Mouse (Mus musculus): ENCODE data around the gene Hsd17b6. TPM values are rescaled to one million over a fixed set of nuclear protein-coding genes. Genes with fewer than 3 reads are reported as not detected.

Hsd17b6 gene
- polyA plus RNA-seq, 1 experiment from 2014 or later = not detected

GRCm38 (mm10) chr10:127964004-127964403 lies 43.4 kb downstream of the Hsd17b6 start:
- Histone ChIP-seq H3K27ac (ENCODE audit: low read depth, low read length) (no peak overlapping the region), H3K27me3 (replicated peaks; ENCODE audit: control insufficient read depth, insufficient read depth, low read length) (no peaks in the 10 kb centered on the region), H3K4me1 (replicated peaks; ENCODE audit: control insufficient read depth, insufficient read depth, low read length) (no peaks in the 10 kb centered on the region), H3K4me3 (ENCODE audit: low read depth, low read length) (no peak overlapping the region), H3K36me3 (ENCODE audit: control insufficient read depth, insufficient read depth, low read length) (no peaks in the 10 kb centered on the region), H3K9ac (ENCODE audit: low read depth, low read length) (no peak overlapping the region), H3K9me3 (ENCODE audit: control insufficient read depth, low read length) (no peaks in the 10 kb centered on the region), H3K4me2 (no peak overlapping the region)
- no peak for ATAC-seq (replicated peaks; ENCODE audit: low FRiP score)
- 48% methylated on average over 3 of the region's 3 CpGs for WGBS
- DNase-seq (ENCODE audit: low spot score) = no peak

DNA sequence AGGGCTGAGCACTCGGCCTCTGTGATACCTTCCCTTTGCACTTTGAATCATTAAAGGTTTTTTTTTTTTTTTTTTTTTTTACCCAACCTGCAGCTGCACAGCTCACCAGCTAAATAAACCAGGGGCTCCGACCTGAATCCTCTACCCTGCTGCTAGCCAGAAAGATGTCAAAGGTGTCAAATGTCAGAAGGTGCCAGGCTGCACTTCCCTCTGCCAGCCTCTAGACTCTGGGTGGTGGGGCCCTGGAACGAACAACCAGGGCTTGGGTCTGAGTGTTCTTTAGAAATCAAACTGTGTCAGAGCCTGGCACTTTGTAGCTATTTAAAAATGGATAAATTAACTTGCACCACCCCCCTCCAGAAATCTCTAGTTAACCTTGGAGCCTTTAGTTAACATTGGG lies 45.0 kb downstream of the Hsd17b6 start:
- H3K4me3 ChIP-seq (ENCODE audit: low read depth, low read length) = no peak overlapping the region
- no peaks in the 10 kb centered on the region for H3K27me3 ChIP-seq (replicated peaks; ENCODE audit: control insufficient read depth, insufficient read depth, low read length)
- no peaks in the 10 kb centered on the region for H3K4me1 ChIP-seq (replicated peaks; ENCODE audit: control insufficient read depth, insufficient read depth, low read length)
- H3K9me3 ChIP-seq (ENCODE audit: control insufficient read depth, low read length) = no peaks in the 10 kb centered on the region
- H3K4me2 ChIP-seq = no peak overlapping the region
- no peak for DNase-seq (ENCODE audit: low spot score)
- no peaks in the 10 kb centered on the region for H3K36me3 ChIP-seq (ENCODE audit: control insufficient read depth, insufficient read depth, low read length)
- no peak for ATAC-seq (replicated peaks; ENCODE audit: low FRiP score)
- no peak overlapping the region for H3K27ac ChIP-seq (ENCODE audit: low read depth, low read length)
- no peak overlapping the region for H3K9ac ChIP-seq (ENCODE audit: low read depth, low read length)
- 77% methylated on average over 3 of the region's 3 CpGs for WGBS

- no peaks in the 10 kb centered on the region for H3K36me3 ChIP-seq (ENCODE audit: control insufficient read depth, insufficient read depth, low read length)
- no peak overlapping the region for H3K4me2 ChIP-seq
- H3K9me3 ChIP-seq (ENCODE audit: control insufficient read depth, low read length) = no peaks in the 10 kb centered on the region
- ATAC-seq (replicated peaks; ENCODE audit: low FRiP score) = no peak
- WGBS = 88% methylated on average over 7 of the region's 7 CpGs
- no peak overlapping the region for H3K4me3 ChIP-seq (ENCODE audit: low read depth, low read length)
- H3K27ac ChIP-seq (ENCODE audit: low read depth, low read length) = no peak overlapping the region
- no peak for DNase-seq (ENCODE audit: low spot score)
- H3K27me3 ChIP-seq (replicated peaks; ENCODE audit: control insufficient read depth, insufficient read depth, low read length) = no peaks in the 10 kb centered on the region
- no peaks in the 10 kb centered on the region for H3K4me1 ChIP-seq (replicated peaks; ENCODE audit: control insufficient read depth, insufficient read depth, low read length)
- H3K9ac ChIP-seq (ENCODE audit: low read depth, low read length) = no peak overlapping the region
Observed at GRCm38 (mm10) chr10:127959161-127959679, 48.2 kb downstream of the Hsd17b6 start.

DNA sequence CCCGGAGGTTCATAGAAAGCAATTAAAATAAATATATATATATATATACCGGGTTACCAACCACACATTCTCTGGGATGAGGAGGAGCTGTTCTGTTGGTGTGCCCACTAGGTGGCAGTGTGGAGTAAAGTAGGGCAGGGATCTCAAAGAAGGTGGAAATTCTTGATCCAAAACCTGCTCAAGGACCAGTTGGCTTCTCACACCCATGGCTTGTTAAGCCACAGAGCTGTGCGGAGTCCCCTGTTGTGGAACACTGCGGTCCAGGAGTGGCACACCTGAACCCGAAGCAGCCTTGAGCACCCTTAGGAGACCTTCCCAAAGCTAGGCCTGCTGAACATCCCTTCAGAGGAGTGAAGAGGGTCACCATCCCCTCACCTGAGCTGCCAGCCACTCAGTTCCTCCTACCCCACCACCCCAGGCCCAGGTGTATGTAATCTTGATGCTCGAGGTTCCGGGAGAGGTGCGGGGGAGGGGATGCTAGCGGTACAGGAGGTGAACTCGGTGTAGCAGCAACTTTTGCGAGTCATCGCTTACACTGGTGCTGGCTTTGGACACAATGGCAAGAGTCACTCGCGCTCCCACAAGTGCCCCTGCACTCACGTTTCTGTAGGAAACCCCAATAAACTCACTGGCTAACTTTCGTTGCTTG lies 51.1 kb downstream of the Hsd17b6 start:
- Histone ChIP-seq H3K4me1 (replicated peaks; ENCODE audit: control insufficient read depth, insufficient read depth, low read length) (no peaks in the 10 kb centered on the region), H3K4me3 (ENCODE audit: low read depth, low read length) (no peak overlapping the region), H3K27ac (ENCODE audit: low read depth, low read length) (no peak overlapping the region), H3K9me3 (ENCODE audit: control insufficient read depth, low read length) (no peaks in the 10 kb centered on the region), H3K27me3 (replicated peaks; ENCODE audit: control insufficient read depth, insufficient read depth, low read length) (no peaks in the 10 kb centered on the region), H3K9ac (ENCODE audit: low read depth, low read length) (no peak overlapping the region), H3K36me3 (ENCODE audit: control insufficient read depth, insufficient read depth, low read length) (no peaks in the 10 kb centered on the region), H3K4me2 (no peak overlapping the region)
- DNase-seq (ENCODE audit: low spot score) (peak; percentile 54), ATAC-seq (replicated peaks; ENCODE audit: low FRiP score) (no peak)
- 50% methylated on average over 16 of the region's 16 CpGs for WGBS

- no peak overlapping the region for H3K4me3 ChIP-seq (ENCODE audit: low read depth, low read length)
- no peaks in the 10 kb centered on the region for H3K27me3 ChIP-seq (replicated peaks; ENCODE audit: control insufficient read depth, insufficient read depth, low read length)
- no peak overlapping the region for H3K27ac ChIP-seq (ENCODE audit: low read depth, low read length)
- WGBS = 66% methylated on average over 4 of the region's 4 CpGs
- no peak overlapping the region for H3K9ac ChIP-seq (ENCODE audit: low read depth, low read length)
- H3K4me1 ChIP-seq (replicated peaks; ENCODE audit: control insufficient read depth, insufficient read depth, low read length) = no peaks in the 10 kb centered on the region
- ATAC-seq (replicated peaks; ENCODE audit: low FRiP score) = no peak
- no peaks in the 10 kb centered on the region for H3K9me3 ChIP-seq (ENCODE audit: control insufficient read depth, low read length)
- H3K36me3 ChIP-seq (ENCODE audit: control insufficient read depth, insufficient read depth, low read length) = no peaks in the 10 kb centered on the region
- no peak for DNase-seq (ENCODE audit: low spot score)
- no peak overlapping the region for H3K4me2 ChIP-seq
Observed at GRCm38 (mm10) chr10:127955034-127955433, 52.4 kb downstream of the Hsd17b6 start.

DNA sequence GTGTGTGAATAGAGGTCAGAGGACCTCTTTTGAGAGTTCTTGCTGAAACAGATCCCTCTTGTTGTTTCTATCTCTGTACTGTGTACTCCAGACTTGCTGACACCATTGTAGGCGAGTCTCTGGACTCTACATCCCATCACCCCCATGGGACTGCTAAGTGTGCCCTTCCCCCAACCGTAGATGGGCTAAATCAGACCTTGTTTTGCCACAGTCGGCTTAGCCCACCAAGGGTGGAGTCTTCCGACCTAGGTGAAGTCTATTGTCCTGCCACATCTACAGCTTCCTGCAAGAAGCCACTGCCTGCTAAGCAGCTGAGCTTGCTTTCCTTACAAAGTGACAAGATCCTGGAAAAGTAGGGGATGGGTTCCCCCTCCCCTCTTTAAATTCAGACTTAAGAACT lies 55.6 kb downstream of the Hsd17b6 start:
- WGBS = 70% methylated on average over 4 of the region's 4 CpGs
- Histone ChIP-seq H3K4me3 (ENCODE audit: low read depth, low read length) (no peak overlapping the region), H3K27ac (ENCODE audit: low read depth, low read length) (no peak overlapping the region), H3K36me3 (ENCODE audit: control insufficient read depth, insufficient read depth, low read length) (no peaks in the 10 kb centered on the region), H3K9ac (ENCODE audit: low read depth, low read length) (no peak overlapping the region), H3K9me3 (ENCODE audit: control insufficient read depth, low read length) (no peaks in the 10 kb centered on the region), H3K4me2 (no peak overlapping the region), H3K4me1 (replicated peaks; ENCODE audit: control insufficient read depth, insufficient read depth, low read length) (no peaks in the 10 kb centered on the region), H3K27me3 (replicated peaks; ENCODE audit: control insufficient read depth, insufficient read depth, low read length) (no peaks in the 10 kb centered on the region)
- DNase-seq (ENCODE audit: low spot score) (no peak), ATAC-seq (replicated peaks; ENCODE audit: low FRiP score) (no peak)

GRCm38 (mm10) chr10:127951390-127951789 lies 56.0 kb downstream of the Hsd17b6 start:
- H3K27ac ChIP-seq (ENCODE audit: low read depth, low read length) = no peak overlapping the region
- H3K9me3 ChIP-seq (ENCODE audit: control insufficient read depth, low read length) = no peaks in the 10 kb centered on the region
- no peak overlapping the region for H3K4me3 ChIP-seq (ENCODE audit: low read depth, low read length)
- H3K4me2 ChIP-seq = no peak overlapping the region
- no peaks in the 10 kb centered on the region for H3K27me3 ChIP-seq (replicated peaks; ENCODE audit: control insufficient read depth, insufficient read depth, low read length)
- 83% methylated on average over 9 of the region's 9 CpGs for WGBS
- H3K9ac ChIP-seq (ENCODE audit: low read depth, low read length) = no peak overlapping the region
- no peak for ATAC-seq (replicated peaks; ENCODE audit: low FRiP score)
- H3K4me1 ChIP-seq (replicated peaks; ENCODE audit: control insufficient read depth, insufficient read depth, low read length) = no peaks in the 10 kb centered on the region
- DNase-seq (ENCODE audit: low spot score) = no peak
- H3K36me3 ChIP-seq (ENCODE audit: control insufficient read depth, insufficient read depth, low read length) = no peaks in the 10 kb centered on the region

- no peak overlapping the region for H3K27ac ChIP-seq (ENCODE audit: low read depth, low read length)
- no peaks in the 10 kb centered on the region for H3K4me1 ChIP-seq (replicated peaks; ENCODE audit: control insufficient read depth, insufficient read depth, low read length)
- no peak overlapping the region for H3K4me3 ChIP-seq (ENCODE audit: low read depth, low read length)
- DNase-seq (ENCODE audit: low spot score) (no peak), ATAC-seq (replicated peaks; ENCODE audit: low FRiP score) (no peak)
- no peak overlapping the region for H3K9ac ChIP-seq (ENCODE audit: low read depth, low read length)
- H3K36me3 ChIP-seq (ENCODE audit: control insufficient read depth, insufficient read depth, low read length) = no peaks in the 10 kb centered on the region
- WGBS = 75% methylated on average over 4 of the region's 4 CpGs
- H3K9me3 ChIP-seq (ENCODE audit: control insufficient read depth, low read length) = no peaks in the 10 kb centered on the region
- H3K27me3 ChIP-seq (replicated peaks; ENCODE audit: control insufficient read depth, insufficient read depth, low read length) = no peaks in the 10 kb centered on the region
- no peak overlapping the region for H3K4me2 ChIP-seq
Observed at GRCm38 (mm10) chr10:127949596-127950130, 57.7 kb downstream of the Hsd17b6 start.

DNA sequence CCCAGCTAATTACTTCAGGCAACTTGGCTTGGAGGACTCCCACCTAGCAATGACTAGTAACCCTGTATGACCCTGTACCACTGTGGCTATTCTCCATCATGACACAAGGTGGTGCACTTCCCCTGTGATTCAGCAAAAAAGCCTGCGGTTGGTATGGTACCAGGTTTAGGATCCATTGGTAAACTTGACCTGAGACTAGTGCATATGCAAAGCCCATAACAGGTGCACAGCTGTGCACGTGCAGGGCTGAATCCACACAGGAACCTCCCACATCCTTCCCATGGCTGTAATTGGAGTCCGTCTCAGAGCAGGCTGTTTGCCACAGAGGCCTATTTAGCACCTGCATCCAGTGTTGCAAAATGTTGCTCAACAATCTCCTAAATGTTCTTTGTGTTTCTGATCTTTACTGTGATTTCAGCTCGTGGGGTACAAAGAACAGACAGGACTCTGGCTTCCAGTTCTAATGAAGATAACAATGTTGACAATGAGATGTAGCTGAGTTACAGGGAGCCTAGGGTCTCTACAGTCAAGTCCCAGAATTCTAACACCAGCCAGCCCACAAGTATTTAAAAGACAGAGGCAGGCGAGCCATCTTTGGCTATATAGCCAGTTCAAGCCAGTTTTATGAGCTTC lies 61.9 kb downstream of the Hsd17b6 start:
- H3K27ac ChIP-seq (ENCODE audit: low read depth, low read length) = no peak overlapping the region
- peak; percentile 58 for DNase-seq (ENCODE audit: low spot score)
- WGBS = 47% methylated on average over 5 of the region's 5 CpGs
- ATAC-seq (replicated peaks; ENCODE audit: low FRiP score) = peak; percentile 66
- no peaks in the 10 kb centered on the region for H3K9me3 ChIP-seq (ENCODE audit: control insufficient read depth, low read length)
- no peak overlapping the region for H3K9ac ChIP-seq (ENCODE audit: low read depth, low read length)
- H3K4me3 ChIP-seq (ENCODE audit: low read depth, low read length) = no peak overlapping the region
- no peak overlapping the region for H3K4me2 ChIP-seq
- no peaks in the 10 kb centered on the region for H3K27me3 ChIP-seq (replicated peaks; ENCODE audit: control insufficient read depth, insufficient read depth, low read length)
- H3K4me1 ChIP-seq (replicated peaks; ENCODE audit: control insufficient read depth, insufficient read depth, low read length) = no peaks in the 10 kb centered on the region
- no peaks in the 10 kb centered on the region for H3K36me3 ChIP-seq (ENCODE audit: control insufficient read depth, insufficient read depth, low read length)
